Mouse (Mus musculus) midbrain, postnatal 0 days (tissue): ENCODE measurements at regions not wholly inside any gene's neighbourhood (a gene's known extent, or its start where the extent isn't known, plus 50 kb on each side); places are given as distances from the start of the nearest gene placed in this dataset.

Experiments
- ATAC-seq: fragments of 200-750 bp; cut with Nextera tagmentation; 2 replicates; pipeline ENCODE4 v1.8.0; 2017; ENCODE audit warnings: moderate number of reproducible peaks, mild to moderate bottlenecking, moderate TSS enrichment, moderate library complexity; ENCODE audit not compliant: low FRiP score
- DNase-seq: peaks from one replicate; pipeline ENCODE4 v3.0.0-alpha.2; 2015; ENCODE audit warnings: low spot score
- H3K27ac ChIP-seq: fragments of 300-500 bp; sonication (generic); 2 replicates; pipeline ENCODE4 v1.5.1; 2014; ENCODE audit warnings: low read depth, mild to moderate bottlenecking, low read length, mixed read lengths
- H3K27me3 ChIP-seq: fragments of 300-500 bp; sonication (generic); 2 replicates; pipeline ENCODE4 v1.6.1; 2014; ENCODE audit warnings: low read length, control low read depth, mixed read lengths; ENCODE audit not compliant: insufficient read depth
- H3K36me3 ChIP-seq: fragments of 300-500 bp; sonication (generic); 2 replicates; pipeline ENCODE4 v1.6.1; 2014; ENCODE audit warnings: low read length, control low read depth, mixed read lengths; ENCODE audit not compliant: insufficient read depth
- H3K4me1 ChIP-seq: fragments of 300-500 bp; sonication (generic); 2 replicates; pipeline ENCODE4 v1.6.1; 2014; ENCODE audit warnings: mild to moderate bottlenecking, control low read depth, antibody characterized with exemption, low read length, mixed read lengths; ENCODE audit not compliant: insufficient read depth
- H3K4me2 ChIP-seq: fragments of 300-500 bp; sonication (generic); 2 replicates; pipeline ENCODE4 v1.6.1; 2014; ENCODE audit warnings: low read depth, mild to moderate bottlenecking, low read length, mixed read lengths; ENCODE audit not compliant: poor library complexity, severe bottlenecking
- H3K4me3 ChIP-seq: fragments of 300-500 bp; sonication (generic); 2 replicates; pipeline ENCODE4 v1.5.1; 2014; ENCODE audit warnings: low read depth, mild to moderate bottlenecking, low read length, moderate library complexity
- H3K9ac ChIP-seq: fragments of 300-500 bp; sonication (generic); replicated peaks from 2 replicates; pipeline ENCODE4 v1.6.1; 2014; ENCODE audit warnings: mild to moderate bottlenecking, low read length, moderate library complexity, mixed read lengths; ENCODE audit not compliant: poor library complexity, severe bottlenecking
- H3K9me3 ChIP-seq: fragments of 300-500 bp; sonication (generic); 2 replicates; pipeline ENCODE4 v1.6.1; 2016; ENCODE audit warnings: low read length, control low read depth
- CTCF ChIP-seq: IDR thresholded peaks from 2 replicates; pipeline ENCODE4 v1.5.1; 2016; ENCODE audit warnings: antibody characterized with exemption, mild to moderate bottlenecking
- WGBS: fragments of 180-500 bp; shearing (Covaris S2); extraction: QIAGEN DNeasy Blood & Tissue Kit; methylation state at CpG from one replicate; pipeline ENCODE4 v1.1.7; 2014; 5-methylcytosine and 5-hydroxymethylcytosine counted together

- H3K4me2 ChIP-seq: no peak overlapping the region
- TF ChIP-seq CTCF: no peak
- H3K27ac ChIP-seq: no peak overlapping the region
- WGBS: 75% methylated on average over 7 of the region's 7 CpGs
- H3K9me3 ChIP-seq: no peaks in the 10 kb centered on the region
- H3K4me3 ChIP-seq: no peak overlapping the region
- DNase-seq (no peak), ATAC-seq (no peak)
- no peaks in the 10 kb centered on the region for H3K27me3 ChIP-seq
- no peaks in the 10 kb centered on the region for H3K36me3 ChIP-seq
- H3K9ac ChIP-seq: no peak overlapping the region
- H3K4me1 ChIP-seq: no peaks in the 10 kb centered on the region
Observed at GRCm38 (mm10) chr10:126555080-126555479, 346.1 kb downstream of the Atp23 start.

- Histone ChIP-seq H3K27ac (no peak overlapping the region), H3K27me3 (no peaks in the 10 kb centered on the region), H3K36me3 (no peaks in the 10 kb centered on the region), H3K9me3 (no peaks in the 10 kb centered on the region), H3K9ac (no peak overlapping the region), H3K4me3 (no peak overlapping the region), H3K4me2 (no peak overlapping the region), H3K4me1 (no peaks in the 10 kb centered on the region)
- TF ChIP-seq CTCF: no peak
- ATAC-seq (no peak), DNase-seq (no peak)
- WGBS: 27% methylated on average over 3 of the region's 3 CpGs
Observed at GRCm38 (mm10) chr10:126531950-126532349, 369.2 kb downstream of the Atp23 start.

- H3K27ac ChIP-seq: no peak overlapping the region
- H3K9ac ChIP-seq: no peak overlapping the region
- H3K36me3 ChIP-seq: no peaks in the 10 kb centered on the region
- no peaks in the 10 kb centered on the region for H3K9me3 ChIP-seq
- TF ChIP-seq CTCF: peak; percentile 82
- no peak overlapping the region for H3K4me2 ChIP-seq
- WGBS: 29% methylated on average over 1 of the region's 1 CpGs
- ATAC-seq (no peak), DNase-seq (peak; percentile 72)
- H3K4me1 ChIP-seq: no peaks in the 10 kb centered on the region
- no peaks in the 10 kb centered on the region for H3K27me3 ChIP-seq
- no peak overlapping the region for H3K4me3 ChIP-seq
Observed at GRCm38 (mm10) chr10:126531368-126531767, 369.8 kb downstream of the Atp23 start.

- H3K4me1 ChIP-seq: no peaks in the 10 kb centered on the region
- 88% methylated on average over 2 of the region's 2 CpGs for WGBS
- no peak overlapping the region for H3K4me2 ChIP-seq
- no peak overlapping the region for H3K4me3 ChIP-seq
- DNase-seq: no peak
- no peak for ATAC-seq
- H3K27me3 ChIP-seq: no peaks in the 10 kb centered on the region
- no peaks in the 10 kb centered on the region for H3K36me3 ChIP-seq
- H3K9ac ChIP-seq: no peak overlapping the region
- H3K9me3 ChIP-seq: no peaks in the 10 kb centered on the region
- TF ChIP-seq CTCF: no peak
- no peak overlapping the region for H3K27ac ChIP-seq
Observed at GRCm38 (mm10) chr10:126528801-126529200, 372.4 kb downstream of the Atp23 start.

- WGBS: 30% methylated on average over 5 of the region's 5 CpGs
- no peak overlapping the region for H3K27ac ChIP-seq
- H3K4me2 ChIP-seq: no peak overlapping the region
- no peaks in the 10 kb centered on the region for H3K36me3 ChIP-seq
- ATAC-seq (no peak), DNase-seq (no peak)
- no peaks in the 10 kb centered on the region for H3K9me3 ChIP-seq
- H3K9ac ChIP-seq: no peak overlapping the region
- H3K4me3 ChIP-seq: no peak overlapping the region
- no peaks in the 10 kb centered on the region for H3K4me1 ChIP-seq
- no peaks in the 10 kb centered on the region for H3K27me3 ChIP-seq
- no peak for TF ChIP-seq CTCF
Observed at GRCm38 (mm10) chr10:126526186-126526585, 375.0 kb downstream of the Atp23 start.

- TF ChIP-seq CTCF: no peak
- H3K36me3 ChIP-seq: no peaks in the 10 kb centered on the region
- no peak overlapping the region for H3K9ac ChIP-seq
- H3K4me1 ChIP-seq: no peaks in the 10 kb centered on the region
- ATAC-seq (no peak), DNase-seq (no peak)
- no peaks in the 10 kb centered on the region for H3K27me3 ChIP-seq
- 37% methylated on average over 7 of the region's 7 CpGs for WGBS
- H3K4me2 ChIP-seq: no peak overlapping the region
- H3K4me3 ChIP-seq: no peak overlapping the region
- no peaks in the 10 kb centered on the region for H3K9me3 ChIP-seq
- no peak overlapping the region for H3K27ac ChIP-seq
Observed at GRCm38 (mm10) chr10:126521836-126522815, 379.0 kb downstream of the Atp23 start.
